Mouse (Mus musculus): ENCODE data around the gene Olfr1208. TPM values are rescaled to one million over a fixed set of nuclear protein-coding genes. Genes with fewer than 3 reads are reported as not detected.

Gene Olfr1208
- not detected in 2 replicates for polyA plus RNA-seq (2012; ENCODE audit: insufficient read depth, low replicate concordance)

GRCm38 (mm10) chr2:88902211-88902610 lies at the start of gene Olfr1208:
Gene Olfr1208, minus strand, starts transcription at chr2:88902311.
- Histone ChIP-seq H3K27me3 (replicated peaks) (no peaks in the 10 kb centered on the region), H3K9me3 (0 out of 2 replicates have a peak, but pooled peaks cover 3% of the 10 kb centered on the region), H3K4me3 (replicated peaks) (no peak within 1 kb of the TSS), H3K4me1 (no peaks in the 10 kb centered on the region), H3K36me3 (replicated peaks; ENCODE audit: low read length) (no peaks in the 10 kb centered on the region)
- TF ChIP-seq FLI1 (IDR thresholded peaks at IDR 0.05; ENCODE audit: low read length) = no peak
- no peak for TF ChIP-seq GATA1 (IDR thresholded peaks at IDR 0.05; ENCODE audit: borderline replicate concordance, low read length)

- Histone ChIP-seq H3K4me1 (no peaks in the 10 kb centered on the region), H3K36me3 (replicated peaks; ENCODE audit: low read length) (no peaks in the 10 kb centered on the region), H3K4me3 (replicated peaks) (no peak within 1 kb of the TSS)
Observed at GRCm38 (mm10) chr2:88938011-88938410, 35.9 kb upstream of the Olfr1208 start, which contains the start of gene Olfr1211. Gene Olfr1211, minus strand, starts transcription at chr2:88938111.

DNA sequence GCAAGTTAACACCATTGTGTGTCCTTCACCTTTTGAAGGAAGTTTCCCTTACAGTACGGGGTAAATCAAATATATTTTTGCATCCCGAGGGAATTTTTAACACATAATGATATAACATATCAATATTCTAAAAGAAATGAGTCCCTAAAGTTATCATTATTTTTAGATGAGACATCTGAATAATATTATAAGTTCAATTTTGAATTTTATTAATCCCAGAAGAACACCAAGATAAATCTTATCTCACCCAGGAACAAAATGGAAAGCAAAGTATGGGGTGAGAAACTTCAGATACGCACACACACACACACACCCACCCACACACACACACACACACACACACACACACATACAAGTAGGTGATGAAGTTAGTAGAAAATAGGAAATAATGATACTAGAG lies 12.9 kb upstream of the Olfr1208 start, which contains the start of gene Olfr1209:
TSS of gene Olfr1209 (minus strand) at position 101 of the 400 bp plus-strand sequence.
- Histone ChIP-seq H3K27me3 (replicated peaks) (no peaks in the 10 kb centered on the region), H3K4me3 (replicated peaks) (no peak within 1 kb of the TSS), H3K9me3 (no peaks in the 10 kb centered on the region), H3K36me3 (replicated peaks; ENCODE audit: low read length) (no peaks in the 10 kb centered on the region), H3K4me1 (no peaks in the 10 kb centered on the region)
- TF ChIP-seq GATA1 (IDR thresholded peaks at IDR 0.05; ENCODE audit: borderline replicate concordance, low read length) (no peak), FLI1 (IDR thresholded peaks at IDR 0.05; ENCODE audit: low read length) (no peak)

More at GRCm38 (mm10) chr2:88938011-88938410, 35.9 kb upstream of the Olfr1208 start, which contains the start of gene Olfr1211:
- TF ChIP-seq FLI1 (IDR thresholded peaks at IDR 0.05; ENCODE audit: low read length) = no peak
- TF ChIP-seq GATA1 (IDR thresholded peaks at IDR 0.05; ENCODE audit: borderline replicate concordance, low read length) = no peak
- no peaks in the 10 kb centered on the region for H3K27me3 ChIP-seq (replicated peaks)
- no peaks in the 10 kb centered on the region for H3K9me3 ChIP-seq

GRCm38 (mm10) chr2:88862931-88863330 lies 39.2 kb downstream of the Olfr1208 start, which contains the start of gene Olfr1206:
Gene Olfr1206, plus strand, starts transcription at chr2:88863231.
- Histone ChIP-seq H3K27me3 (replicated peaks) (no peaks in the 10 kb centered on the region), H3K36me3 (replicated peaks; ENCODE audit: low read length) (no peaks in the 10 kb centered on the region), H3K9me3 (peaks cover 5% of the 10 kb centered on the region; the same call in 1 of the 2 replicates), H3K4me1 (no peaks in the 10 kb centered on the region), H3K4me3 (replicated peaks) (no peak within 1 kb of the TSS)
- TF ChIP-seq FLI1 (IDR thresholded peaks at IDR 0.05; ENCODE audit: low read length) (no peak), GATA1 (IDR thresholded peaks at IDR 0.05; ENCODE audit: borderline replicate concordance, low read length) (no peak)

DNA sequence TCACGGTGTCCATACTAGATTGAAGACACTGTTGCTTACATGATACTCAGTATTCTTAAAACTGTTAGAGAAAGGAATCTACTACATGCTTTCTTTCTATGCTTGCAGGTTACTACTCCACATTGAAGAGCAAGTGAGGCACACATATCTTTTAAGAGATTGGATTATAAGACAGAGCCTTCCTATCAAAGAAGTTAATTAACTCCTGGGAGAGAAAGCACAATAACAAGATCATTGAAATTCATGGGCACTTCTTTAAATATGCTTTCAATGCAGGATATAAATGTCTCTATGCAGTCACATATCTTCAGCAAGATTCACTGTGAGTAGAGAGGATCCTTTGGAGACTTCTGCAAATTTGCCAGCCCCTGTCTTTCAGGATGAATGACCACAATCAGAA lies 53.1 kb downstream of the Olfr1208 start, which contains the start of gene Olfr1204:
TSS of gene Olfr1204 (plus strand) at position 301 of the 400 bp plus-strand sequence.
- Histone ChIP-seq H3K4me1 (no peaks in the 10 kb centered on the region), H3K4me3 (replicated peaks) (no peak within 1 kb of the TSS), H3K9me3 (no peaks in the 10 kb centered on the region), H3K36me3 (replicated peaks; ENCODE audit: low read length) (no peaks in the 10 kb centered on the region), H3K27me3 (replicated peaks) (no peaks in the 10 kb centered on the region)
- no peak for TF ChIP-seq GATA1 (IDR thresholded peaks at IDR 0.05; ENCODE audit: borderline replicate concordance, low read length)
- TF ChIP-seq FLI1 (IDR thresholded peaks at IDR 0.05; ENCODE audit: low read length) = no peak

Other genes with a start within 250 kb of the Olfr1208 start
- gene Olfr1193, start 226.7 kb downstream of the Olfr1208 start, polyA plus RNA-seq (2012; ENCODE audit: insufficient read depth, low replicate concordance) = not detected in 2 replicates
- not detected in 2 replicates for gene Olfr1195, start 213.1 kb downstream of the Olfr1208 start, polyA plus RNA-seq (2012; ENCODE audit: insufficient read depth, low replicate concordance)
- not detected in 2 replicates for gene Olfr1196, start 197.7 kb downstream of the Olfr1208 start, polyA plus RNA-seq (2012; ENCODE audit: insufficient read depth, low replicate concordance)
- not detected in 2 replicates for gene Olfr1197, start 169.9 kb downstream of the Olfr1208 start, polyA plus RNA-seq (2012; ENCODE audit: insufficient read depth, low replicate concordance)
- gene Olfr1198, start 150.9 kb downstream of the Olfr1208 start, polyA plus RNA-seq (2012; ENCODE audit: insufficient read depth, low replicate concordance) = not detected in 2 replicates
- gene Olfr1199, start 141.8 kb downstream of the Olfr1208 start, polyA plus RNA-seq (2012; ENCODE audit: insufficient read depth, low replicate concordance) = not detected in 2 replicates
- gene Olfr1200, start 131.8 kb downstream of the Olfr1208 start, polyA plus RNA-seq (2012; ENCODE audit: insufficient read depth, low replicate concordance) = not detected in 2 replicates
- gene Olfr1201, start 109.3 kb downstream of the Olfr1208 start, polyA plus RNA-seq (2012; ENCODE audit: insufficient read depth, low replicate concordance) = not detected in 2 replicates
- 0.12 TPM in 1 of 2 replicates, not detected in the other for gene Olfr1202, start 87.8 kb downstream of the Olfr1208 start, polyA plus RNA-seq (2012; ENCODE audit: insufficient read depth, low replicate concordance)
- not detected in 2 replicates for gene Olfr1205, start 72.6 kb downstream of the Olfr1208 start, polyA plus RNA-seq (2012; ENCODE audit: insufficient read depth, low replicate concordance)
- gene Olfr1204, start 53.0 kb downstream of the Olfr1208 start, polyA plus RNA-seq (2012; ENCODE audit: insufficient read depth, low replicate concordance) = not detected in 2 replicates
- not detected in 2 replicates for gene Olfr1206, start 39.1 kb downstream of the Olfr1208 start, polyA plus RNA-seq (2012; ENCODE audit: insufficient read depth, low replicate concordance)
- gene Olfr1209, start 12.8 kb upstream of the Olfr1208 start, polyA plus RNA-seq (2012; ENCODE audit: insufficient read depth, low replicate concordance) = not detected in 2 replicates
- gene Olfr1211, start 35.8 kb upstream of the Olfr1208 start, polyA plus RNA-seq (2012; ENCODE audit: insufficient read depth, low replicate concordance) = not detected in 2 replicates
- gene Olfr1212, start 51.7 kb upstream of the Olfr1208 start, polyA plus RNA-seq (2012; ENCODE audit: insufficient read depth, low replicate concordance) = not detected in 2 replicates
- gene Gm13762, start 78.0 kb upstream of the Olfr1208 start, polyA plus RNA-seq (2012; ENCODE audit: insufficient read depth, low replicate concordance) = not detected in 2 replicates
- gene Olfr1214, start 90.3 kb upstream of the Olfr1208 start, polyA plus RNA-seq (2012; ENCODE audit: insufficient read depth, low replicate concordance) = not detected in 2 replicates
- not detected in 2 replicates for gene Olfr1215, start 104.7 kb upstream of the Olfr1208 start, polyA plus RNA-seq (2012; ENCODE audit: insufficient read depth, low replicate concordance)
- not detected in 2 replicates for gene Olfr1216, start 116.0 kb upstream of the Olfr1208 start, polyA plus RNA-seq (2012; ENCODE audit: insufficient read depth, low replicate concordance)
- gene Olfr1217, start 129.8 kb upstream of the Olfr1208 start, polyA plus RNA-seq (2012; ENCODE audit: insufficient read depth, low replicate concordance) = not detected in 2 replicates
- not detected in 2 replicates for gene Olfr1218, start 158.9 kb upstream of the Olfr1208 start, polyA plus RNA-seq (2012; ENCODE audit: insufficient read depth, low replicate concordance)
- gene Olfr1219, start 181.2 kb upstream of the Olfr1208 start, polyA plus RNA-seq (2012; ENCODE audit: insufficient read depth, low replicate concordance) = not detected in 2 replicates
- gene Olfr1220, start 204.5 kb upstream of the Olfr1208 start, polyA plus RNA-seq (2012; ENCODE audit: insufficient read depth, low replicate concordance) = not detected in 2 replicates
- gene Olfr1221, start 215.0 kb upstream of the Olfr1208 start, polyA plus RNA-seq (2012; ENCODE audit: insufficient read depth, low replicate concordance) = not detected in 2 replicates
- not detected in 2 replicates for gene Olfr1222, start 230.7 kb upstream of the Olfr1208 start, polyA plus RNA-seq (2012; ENCODE audit: insufficient read depth, low replicate concordance)
- gene Olfr1223, start 249.2 kb upstream of the Olfr1208 start, polyA plus RNA-seq (2012; ENCODE audit: insufficient read depth, low replicate concordance) = not detected in 2 replicates